Mouse (Mus musculus) myocyte (in vitro differentiated cells): Measurements from ENCODE around the gene Gpr4.

Experiments
- MAX ChIP-seq: IDR thresholded peaks from one replicate; pipeline ENCODE4 v1.6.1; 2011; ENCODE audit warnings: low read depth, mild to moderate bottlenecking, control low read depth
- MYOD1 ChIP-seq, 3 experiments: IDR thresholded peaks; one replicate each; pipeline ENCODE4 v1.6.1; 2011; ENCODE audit warnings: control low read depth in 2 of 3, low read depth in 2 of 3, mild to moderate bottlenecking in 2 of 3, moderate library complexity in 1 of 3; ENCODE audit not compliant: insufficient read length in 2 of 3, control insufficient read depth in 1 of 3
- MYOG ChIP-seq, 3 experiments: IDR thresholded peaks; one replicate each; pipeline ENCODE4 v1.6.1; 2011; ENCODE audit warnings: control low read depth in 2 of 3, low read depth in 2 of 3, mild to moderate bottlenecking in 2 of 3; ENCODE audit not compliant: insufficient read length in 2 of 3, control insufficient read depth in 1 of 3, insufficient read depth in 1 of 3
- POLR2A ChIP-seq: IDR thresholded peaks from one replicate; pipeline ENCODE4 v1.6.1; 2011; ENCODE audit warnings: low read depth, mild to moderate bottlenecking, control low read depth, moderate library complexity; ENCODE audit not compliant: insufficient read length
- POLR2AphosphoS2 ChIP-seq: IDR thresholded peaks from one replicate; pipeline ENCODE4 v1.6.1; 2011; ENCODE audit warnings: low read depth, control low read depth; ENCODE audit not compliant: insufficient read length
- REST ChIP-seq: IDR thresholded peaks from one replicate; pipeline ENCODE4 v1.6.1; 2011; ENCODE audit warnings: mild to moderate bottlenecking, control low read depth, moderate library complexity; ENCODE audit not compliant: insufficient read depth, insufficient read length
- TCF12 ChIP-seq: IDR thresholded peaks from one replicate; pipeline ENCODE4 v1.6.1; 2011; ENCODE audit warnings: mild to moderate bottlenecking, control low read depth; ENCODE audit not compliant: poor library complexity, insufficient read depth, severe bottlenecking
- TCF3 ChIP-seq: IDR thresholded peaks from one replicate; pipeline ENCODE4 v1.6.1; 2011; ENCODE audit warnings: low read depth, control low read depth; ENCODE audit not compliant: insufficient read length
- USF1 ChIP-seq: IDR thresholded peaks from one replicate; pipeline ENCODE4 v1.6.1; 2011; ENCODE audit warnings: low read depth, mild to moderate bottlenecking, control low read depth, moderate library complexity

DNA sequence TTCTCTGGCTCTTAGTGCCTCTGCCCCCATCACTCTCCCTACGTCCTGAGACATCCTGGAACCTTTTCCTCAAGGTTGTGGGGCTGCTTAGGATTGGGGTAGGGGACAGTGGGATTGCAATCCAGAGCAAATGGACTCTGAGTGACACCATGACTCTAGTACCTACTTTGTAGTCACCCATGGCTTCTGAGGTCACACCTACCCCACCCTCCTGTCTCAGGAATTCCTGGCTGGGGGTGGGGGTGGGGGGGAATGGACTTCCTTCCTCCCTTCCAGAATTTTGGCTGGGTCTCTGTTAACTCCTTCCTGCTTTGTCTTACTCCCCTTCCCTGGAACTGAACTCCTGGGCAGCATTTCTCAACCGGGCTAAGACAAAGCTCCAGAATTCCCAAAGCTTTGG, 1.0 kb downstream of the Gpr4 start:
- TF ChIP-seq POLR2AphosphoS2, result no peak
- TF ChIP-seq POLR2A, result no peak
- TF ChIP-seq MAX, result no peak
- TF ChIP-seq MYOD1 (IDR thresholded peaks at IDR 0.05; ENCODE audit: control insufficient read depth in 1 of 3, insufficient read length in 2 of 3, low read depth in 2 of 3), result no peak
- TF ChIP-seq MYOG (IDR thresholded peaks at IDR 0.05; ENCODE audit: control insufficient read depth in 1 of 3, insufficient read depth in 1 of 3, insufficient read length in 2 of 3, low read depth in 2 of 3), result no peak
- TF ChIP-seq USF1, result no peak
- TF ChIP-seq TCF3, result no peak
- no peak for TF ChIP-seq TCF12
- TF ChIP-seq REST, result no peak
